Mouse (Mus musculus) cerebellum, postnatal 25 days (tissue): ENCODE results near the gene Chrd.

Source experiments
- DNase-seq, 2 experiments: peaks; one replicate each; pipeline ENCODE4 v3.0.0; 2021; ENCODE audit warnings: mixed read lengths in 2 of 2

The Chrd gene

GRCm38 (mm10) chr16:20710810-20711209 is 22.1 kb upstream of the Chrd start:
- peak in 1 of 2 experiments; percentile 44 for DNase-seq

DNA sequence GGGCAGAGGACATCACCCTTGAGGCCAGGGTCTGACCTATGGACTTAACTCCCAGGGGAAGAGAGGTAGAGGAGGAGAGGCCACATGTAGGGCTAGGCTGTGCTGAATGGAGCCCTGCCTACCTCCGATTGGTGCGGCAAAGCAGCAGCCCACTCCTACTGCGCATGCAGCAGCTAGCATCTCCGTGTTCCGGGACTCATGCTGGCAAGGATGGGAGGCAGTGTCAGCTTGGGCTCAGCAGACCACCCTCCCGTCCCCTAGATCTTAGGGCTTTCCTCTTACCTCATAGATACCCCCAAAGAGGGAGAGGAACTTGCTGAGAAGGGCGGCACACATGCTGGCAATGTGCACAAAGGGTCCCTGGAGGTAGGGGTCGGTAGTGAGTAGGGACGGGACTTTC is 20.7 kb upstream of the Chrd start:
- DNase-seq, result no peak

GRCm38 (mm10) chr16:20712889-20713288 is 20.0 kb upstream of the Chrd start:
- no peak for DNase-seq

GRCm38 (mm10) chr16:20714307-20715080 is 18.4 kb upstream of the Chrd start:
- DNase-seq, result peak; percentile 19 to 32

GRCm38 (mm10) chr16:20715161-20715560 is 17.8 kb upstream of the Chrd start:
- DNase-seq, result peak in 1 of 2 experiments; percentile 11

GRCm38 (mm10) chr16:20715566-20715965 is 17.4 kb upstream of the Chrd start:
- no peak for DNase-seq

- peak; percentile 85 to 86 for DNase-seq
Measured at GRCm38 (mm10) chr16:20715976-20716840, 16.7 kb upstream of the Chrd start.

DNA sequence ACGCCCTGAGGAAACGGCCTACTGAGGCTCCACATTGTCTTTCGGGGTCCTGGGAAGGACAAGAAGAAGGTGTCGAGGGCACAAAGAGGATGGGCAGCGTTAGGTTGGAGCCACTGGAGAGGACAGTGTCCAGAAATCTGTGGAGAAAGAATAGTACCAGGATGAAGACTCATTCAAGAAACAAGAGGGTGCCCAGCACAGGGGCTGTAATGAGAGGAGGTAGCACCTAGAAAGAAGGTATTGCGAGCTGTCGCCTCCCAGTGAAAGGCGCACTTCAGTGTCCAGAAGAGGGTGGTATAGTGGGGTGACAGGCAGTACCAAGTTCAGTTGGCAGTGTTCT is 16.1 kb upstream of the Chrd start:
- DNase-seq, result no peak

- peak; percentile 96 to 97 for DNase-seq
Measured at GRCm38 (mm10) chr16:20717181-20717977, 15.5 kb upstream of the Chrd start, which contains the start of the genes Polr2h and Clcn2. TSS of gene Polr2h (plus strand) at chr16:20717665. TSS of gene Clcn2 (minus strand) at chr16:20717746.

DNA sequence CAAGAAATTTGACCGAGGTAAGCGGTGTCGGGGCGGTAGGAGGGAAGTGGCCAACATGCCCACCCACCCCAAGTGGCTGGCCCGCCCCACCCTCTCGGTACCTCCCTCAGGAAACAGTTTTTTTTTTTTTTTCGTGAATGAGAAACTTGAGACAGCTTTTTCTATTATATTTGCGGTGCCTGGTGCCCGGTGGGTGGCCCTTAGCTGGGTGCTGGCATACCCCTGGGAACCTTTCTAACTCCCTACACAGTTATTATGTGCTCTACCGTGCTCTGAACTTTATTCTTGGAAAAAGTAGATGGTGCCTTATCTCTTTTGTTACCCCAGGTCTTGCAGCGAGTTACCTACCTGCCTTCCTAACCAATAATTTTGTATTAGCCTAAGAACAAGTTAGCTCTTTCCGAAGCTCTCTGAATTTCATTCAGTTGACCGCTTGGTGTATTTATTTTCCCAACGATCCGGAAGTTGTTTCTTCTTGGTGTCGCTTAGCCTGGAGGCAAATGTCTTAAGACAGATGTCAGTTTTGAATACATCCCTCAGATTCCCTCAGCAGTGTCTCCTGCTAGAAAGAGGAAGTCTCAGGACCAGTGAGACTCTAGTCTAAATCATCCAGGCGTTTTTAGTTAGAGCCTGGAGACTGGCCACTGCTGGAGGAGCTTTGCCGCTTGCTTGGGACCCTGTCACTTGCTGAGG is 14.8 kb upstream of the Chrd start:
- no peak for DNase-seq

- no peak for DNase-seq
Measured at GRCm38 (mm10) chr16:20721808-20722207, 11.1 kb upstream of the Chrd start.

GRCm38 (mm10) chr16:20722736-20723135 is 10.2 kb upstream of the Chrd start:
- no peak for DNase-seq

DNA sequence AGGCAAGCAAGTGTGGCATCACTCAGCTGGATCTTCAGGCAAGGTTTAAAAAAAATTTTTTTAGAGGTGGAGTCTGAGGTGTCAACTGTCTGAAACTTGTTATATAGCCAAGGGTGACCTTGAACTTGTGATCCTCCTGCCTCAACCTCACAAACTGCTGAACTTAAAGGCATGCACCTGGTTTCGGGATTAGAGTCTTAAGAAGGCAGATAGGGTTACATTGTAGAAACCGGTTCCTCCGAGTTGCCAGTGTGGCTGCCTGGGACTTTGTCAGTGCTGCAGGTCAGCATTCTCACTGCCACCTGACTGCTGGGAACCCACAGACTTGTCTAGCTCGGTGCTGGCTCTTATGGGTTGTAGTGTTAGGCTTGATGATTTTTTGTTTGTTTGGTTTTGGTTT is 9.7 kb upstream of the Chrd start:
- no peak for DNase-seq

DNA sequence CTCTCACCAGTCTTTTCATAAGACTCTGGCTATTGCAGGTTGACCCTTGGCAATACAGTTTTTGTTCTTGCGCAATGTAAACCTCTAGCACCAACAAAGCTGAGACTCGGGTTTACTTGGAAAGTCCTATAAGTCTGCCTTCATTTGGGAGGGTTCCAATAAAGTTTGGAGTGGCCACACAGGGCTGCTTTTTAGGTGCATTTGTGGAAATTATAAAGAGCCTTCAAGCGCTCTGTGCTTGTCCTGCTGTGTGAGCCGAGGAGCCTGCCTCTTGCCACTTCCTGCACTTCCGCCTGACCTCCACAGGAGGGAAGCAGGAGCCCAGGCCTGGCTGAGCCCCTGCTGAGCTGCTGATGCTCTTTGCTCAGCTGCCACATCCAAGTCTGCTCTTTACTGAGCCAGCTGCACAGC is 8.6 kb upstream of the Chrd start:
- peak in 1 of 2 experiments; percentile 36 for DNase-seq

GRCm38 (mm10) chr16:20725321-20725720 is 7.6 kb upstream of the Chrd start:
- DNase-seq, result no peak

DNA sequence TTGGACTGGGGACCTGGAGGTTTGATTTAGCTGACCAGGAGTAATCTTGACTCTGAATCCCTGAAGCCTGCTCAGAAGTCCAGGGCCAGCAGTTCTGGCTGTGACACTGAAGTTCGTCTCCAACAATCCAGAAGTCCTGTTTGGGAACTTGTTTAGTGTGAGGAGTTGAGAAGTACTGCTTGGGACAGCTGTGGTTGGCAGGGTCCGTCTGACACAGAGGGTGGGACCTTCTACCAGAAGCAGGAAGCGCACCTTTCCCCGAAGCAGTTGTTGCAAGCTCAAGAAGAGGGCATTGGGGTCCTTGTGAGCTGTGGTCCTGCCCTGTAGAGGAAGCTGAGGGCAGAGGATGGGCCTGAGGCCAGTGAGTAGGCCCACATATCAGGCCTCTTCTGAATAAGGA is 7.2 kb upstream of the Chrd start:
- DNase-seq, result no peak

- DNase-seq, result no peak
Measured at GRCm38 (mm10) chr16:20726384-20726783, 6.5 kb upstream of the Chrd start.

- no peak for DNase-seq
Measured at GRCm38 (mm10) chr16:20730293-20730711, 2.6 kb upstream of the Chrd start.

- DNase-seq, result peak in 1 of 2 experiments; percentile 29
Measured at GRCm38 (mm10) chr16:20731688-20732087, 1.2 kb upstream of the Chrd start.

- peak in 1 of 2 experiments; percentile 70 for DNase-seq
Measured at GRCm38 (mm10) chr16:20732251-20732924, 539 bp upstream of the Chrd start.
